Mouse (Mus musculus): ENCODE data around the gene Pdss1. TPM values are rescaled to one million over a fixed set of nuclear protein-coding genes. Genes with fewer than 3 reads are reported as not detected.

The Pdss1 gene
- polyA plus RNA-seq, 1 experiment from 2014 or later: 26.4 TPM

Other genes with a start within 250 kb of the Pdss1 start
- gene Apbb1ip, start 121.4 kb upstream of the Pdss1 start, polyA plus RNA-seq (2015; fragmentation: Nextera tagmentation; extraction: Ambion mirVana): 0.46 and 1.0 TPM in 2 replicates
- 65.3 and 66.9 TPM in 2 replicates for gene Abi1, start 144.7 kb downstream of the Pdss1 start, polyA plus RNA-seq (2015; fragmentation: Nextera tagmentation; extraction: Ambion mirVana)
- 81.7 and 83.2 TPM in 2 replicates for gene Acbd5, start 172.6 kb downstream of the Pdss1 start, polyA plus RNA-seq (2015; fragmentation: Nextera tagmentation; extraction: Ambion mirVana)